Mouse (Mus musculus) MEL (cell line): ENCODE measurements around the gene Arhgap45. TPM values are rescaled to one million over a fixed set of nuclear protein-coding genes. Genes with fewer than 3 reads are reported as not detected.
A peak's percentile ranks its signal among the peaks of the same experiment; 100 is the strongest.

Source experiments
- DNase-seq: peaks from one replicate; pipeline ENCODE4 v3.0.0; 2011; ENCODE audit warnings: low read depth, low spot score
- H3K27ac ChIP-seq: 2 replicates; pipeline ENCODE4 v1.5.1; 2012; ENCODE audit warnings: low read depth, mild to moderate bottlenecking, control low read depth, low read length, moderate library complexity; ENCODE audit not compliant: control insufficient read depth
- H3K27me3 ChIP-seq, 2 experiments: fragments of 150-350 bp in 1 of 2; sonication (generic) in 1 of 2; 2 replicates each; pipeline ENCODE4 v1.6.1; 2012; ENCODE audit warnings: low read length in 2 of 2, mild to moderate bottlenecking in 2 of 2, improper control_type of control experiment in 1 of 2, moderate library complexity in 1 of 2; ENCODE audit not compliant: insufficient read depth in 2 of 2, control insufficient read depth in 1 of 2
- H3K36me3 ChIP-seq, 2 experiments: 2 replicates each; pipeline ENCODE4 v1.6.1; 2012 to 2014; ENCODE audit warnings: low read length in 2 of 2, improper control_type of control experiment in 1 of 2, inconsistent platforms in 1 of 2, mild to moderate bottlenecking in 1 of 2; ENCODE audit not compliant: insufficient read depth in 2 of 2, control insufficient read depth in 1 of 2
- H3K4me1 ChIP-seq, 2 experiments: fragments of 150-350 bp in 1 of 2; sonication (generic) in 1 of 2; 2 replicates each; pipeline ENCODE4 v1.6.1; 2012; ENCODE audit warnings: low read length in 2 of 2, improper control_type of control experiment in 1 of 2, mild to moderate bottlenecking in 1 of 2; ENCODE audit not compliant: insufficient read depth in 2 of 2, control insufficient read depth in 1 of 2
- H3K4me3 ChIP-seq, 2 experiments: fragments of 150-350 bp in 1 of 2; sonication (generic) in 1 of 2; 2 replicates each; pipeline ENCODE4 v1.5.1; 2012; ENCODE audit warnings: low read depth in 2 of 2, low read length in 2 of 2, mild to moderate bottlenecking in 2 of 2, moderate library complexity in 2 of 2, control low read depth in 1 of 2, improper control_type of control experiment in 1 of 2; ENCODE audit not compliant: control insufficient read depth in 1 of 2, insufficient read depth in 1 of 2
- H3K79me2 ChIP-seq: 2 replicates; pipeline ENCODE4 v1.6.1; 2012; ENCODE audit warnings: mild to moderate bottlenecking, low read length, moderate library complexity; ENCODE audit not compliant: control insufficient read depth, poor library complexity, insufficient read depth
- H3K9ac ChIP-seq: 2 replicates; pipeline ENCODE4 v1.6.1; 2012; ENCODE audit warnings: low read depth, mild to moderate bottlenecking, control low read depth, low read length, moderate library complexity; ENCODE audit not compliant: control insufficient read depth, poor library complexity, severe bottlenecking
- H3K9me3 ChIP-seq: fragments of 150-350 bp; sonication (generic); replicated peaks from 2 replicates; pipeline ENCODE4 v1.6.1; 2012; ENCODE audit warnings: mild to moderate bottlenecking, low read length, improper control_type of control experiment, moderate library complexity; ENCODE audit not compliant: insufficient read depth
- BHLHE40 ChIP-seq: IDR thresholded peaks from 2 replicates; pipeline ENCODE4 v1.6.1; 2012; ENCODE audit warnings: low read depth, mild to moderate bottlenecking, inconsistent platforms, low read length, improper control_type of control experiment, borderline replicate concordance
- CHD2 ChIP-seq: IDR thresholded peaks from 2 replicates; pipeline ENCODE4 v1.6.1; 2011; ENCODE audit warnings: low read length, improper control_type of control experiment
- ETS1 ChIP-seq: IDR thresholded peaks from 2 replicates; pipeline ENCODE4 v1.6.1; 2012; ENCODE audit warnings: low read depth, mild to moderate bottlenecking, inconsistent platforms, low read length, improper control_type of control experiment, moderate library complexity
- GATA1 ChIP-seq: IDR thresholded peaks from 2 replicates; pipeline ENCODE4 v1.6.1; 2011; ENCODE audit warnings: low read depth, low read length, improper control_type of control experiment
- HCFC1 ChIP-seq: IDR thresholded peaks from 2 replicates; pipeline ENCODE4 v1.6.1; 2012; ENCODE audit warnings: low read depth, mild to moderate bottlenecking, inconsistent platforms, low read length, improper control_type of control experiment, moderate library complexity
- KAT2A ChIP-seq: conservative IDR thresholded peaks from 2 replicates; pipeline ENCODE4 v1.6.1; 2012; ENCODE audit warnings: low read depth, low read length, improper control_type of control experiment, inconsistent platforms
- MAX ChIP-seq: IDR thresholded peaks from 2 replicates; pipeline ENCODE4 v1.6.1; 2011; ENCODE audit warnings: low read length, improper control_type of control experiment
- MAZ ChIP-seq: IDR thresholded peaks from 2 replicates; pipeline ENCODE4 v1.6.1; 2012; ENCODE audit warnings: low read depth, mild to moderate bottlenecking, inconsistent platforms, low read length, improper control_type of control experiment
- MEF2A ChIP-seq: IDR thresholded peaks from 2 replicates; pipeline ENCODE4 v1.6.1; 2014; ENCODE audit warnings: low read depth, mild to moderate bottlenecking, inconsistent platforms, low read length, improper control_type of control experiment; ENCODE audit not compliant: poor library complexity, insufficient replicate concordance, severe bottlenecking; ENCODE audit errors: extremely low read depth
- MXI1 ChIP-seq: IDR thresholded peaks from 2 replicates; pipeline ENCODE4 v1.6.1; 2011; ENCODE audit warnings: mild to moderate bottlenecking, low read depth, low read length, improper control_type of control experiment
- MYB ChIP-seq: IDR thresholded peaks from 2 replicates; pipeline ENCODE4 v1.6.1; 2011; ENCODE audit warnings: mild to moderate bottlenecking, low read depth, low read length, improper control_type of control experiment
- MYC ChIP-seq: IDR thresholded peaks from 2 replicates; pipeline ENCODE4 v1.6.1; 2011; ENCODE audit warnings: low read depth, mild to moderate bottlenecking, low read length, improper control_type of control experiment, moderate library complexity
- NELFE ChIP-seq: IDR thresholded peaks from 2 replicates; pipeline ENCODE4 v1.6.1; 2011; ENCODE audit warnings: low read depth, low read length, improper control_type of control experiment
- POLR2AphosphoS2 ChIP-seq: IDR thresholded peaks from 2 replicates; pipeline ENCODE4 v1.6.1; 2011; ENCODE audit warnings: low read length, improper control_type of control experiment
- POLR2AphosphoS5 ChIP-seq: IDR thresholded peaks from 2 replicates; pipeline ENCODE4 v1.6.1; 2012; ENCODE audit warnings: low read depth, borderline replicate concordance, mild to moderate bottlenecking, inconsistent platforms, low read length, moderate library complexity, mixed read lengths
- RAD21 ChIP-seq: IDR thresholded peaks from 2 replicates; pipeline ENCODE4 v1.6.1; 2011; ENCODE audit warnings: mild to moderate bottlenecking, low read depth, low read length, improper control_type of control experiment
- RCOR1 ChIP-seq: IDR thresholded peaks from 2 replicates; pipeline ENCODE4 v1.6.1; 2012; ENCODE audit warnings: low read depth, mild to moderate bottlenecking, inconsistent platforms, low read length, improper control_type of control experiment
- SIN3A ChIP-seq: IDR thresholded peaks from 2 replicates; pipeline ENCODE4 v1.6.1; 2012; ENCODE audit warnings: low read length, improper control_type of control experiment, inconsistent platforms
- SMC3 ChIP-seq: IDR thresholded peaks from 2 replicates; pipeline ENCODE4 v1.6.1; 2011; ENCODE audit warnings: low read depth, low read length, improper control_type of control experiment
- TAL1 ChIP-seq: IDR thresholded peaks from 2 replicates; pipeline ENCODE4 v1.6.1; 2012; ENCODE audit warnings: mild to moderate bottlenecking, inconsistent platforms, low read length, moderate library complexity, mixed read lengths
- TCF12 ChIP-seq: IDR thresholded peaks from 2 replicates; pipeline ENCODE4 v1.6.1; 2014; ENCODE audit warnings: low read depth, mild to moderate bottlenecking, inconsistent platforms, low read length, improper control_type of control experiment, moderate library complexity
- UBTF ChIP-seq: IDR thresholded peaks from 2 replicates; pipeline ENCODE4 v1.6.1; 2012; ENCODE audit warnings: low read depth, mild to moderate bottlenecking, inconsistent platforms, low read length, improper control_type of control experiment, moderate library complexity, borderline replicate concordance; ENCODE audit not compliant: insufficient read depth
- ZC3H11A ChIP-seq: IDR thresholded peaks from 2 replicates; pipeline ENCODE4 v1.6.1; 2012; ENCODE audit warnings: low read depth, mild to moderate bottlenecking, inconsistent platforms, low read length, improper control_type of control experiment
- ZMIZ1 ChIP-seq: IDR thresholded peaks from 2 replicates; pipeline ENCODE4 v1.6.1; 2012; ENCODE audit warnings: low read depth, mild to moderate bottlenecking, inconsistent platforms, low read length, improper control_type of control experiment, moderate library complexity
- polyA plus RNA-seq, 2 experiments: library from polyadenylated mRNA; stranded (reverse) in 1 of 2; unstranded in 1 of 2; fragments of >175 nt in 1 of 2; fragments of >200 nt in 1 of 2; gene quantifications; 2 replicates each; pipeline versions ENCODE4 v1.2.1 to v1.2.4; 2012; ENCODE audit warnings: low replicate concordance in 2 of 2, low read depth in 1 of 2; ENCODE audit not compliant: insufficient read length in 2 of 2, insufficient read depth in 1 of 2, missing spikeins in 1 of 2
- total RNA-seq: library from RNA; depleted of rRNA; stranded (reverse); fragments of 300-350 nt; gene quantifications from 2 replicates; pipeline ENCODE4 v1.2.3, GENCODE M21; 2012

Gene Arhgap45
- total and polyA plus RNA-seq, 3 experiments: 26.2 to 53.6 TPM; not detected in 1

- TF ChIP-seq POLR2AphosphoS5 (0 out of 2 replicates have a peak, but pooled peaks have one; percentile 25), ZMIZ1 (no peak), SMC3 (peak; percentile 83), ZC3H11A (peak; percentile 59), CHD2 (no peak), SIN3A (peak; percentile 74), HCFC1 (peak; percentile 53; the same call in 1 of the 2 replicates), MYB (no peak), GATA1 (peak; percentile 56)
These were observed 32.1 kb upstream of the Arhgap45 start, which contains the start of gene Tmem259 (continued) for GRCm38 (mm10) chr10:79984195-79984816.

GRCm38 (mm10) chr10:79984871-79985270, 31.6 kb upstream of the Arhgap45 start:
- peak; percentile 99 for DNase-seq
- Histone ChIP-seq H3K9ac (peak overlapping the region; percentile 79), H3K36me3 (peaks cover 0 to 5% of the 10 kb centered on the region in 2 experiments; a peak in 2 of 4 replicates), H3K4me1 (peaks cover 0 to 16% of the 10 kb centered on the region in 2 experiments; a peak in 2 of 4 replicates), H3K9me3 (no peaks in the 10 kb centered on the region), H3K27me3 (no peaks in the 10 kb centered on the region), H3K4me3 (peak overlapping the region; percentile 78 to 83), H3K27ac (peak overlapping the region; percentile 88), H3K79me2 (peaks cover 28% of the 10 kb centered on the region)
- TF ChIP-seq HCFC1 (peak; percentile 47; the same call in 1 of the 2 replicates), TCF12 (0 out of 2 replicates have a peak, but pooled peaks have one; percentile 4), NELFE (no peak), MAZ (0 out of 2 replicates have a peak, but pooled peaks have one; percentile 28), UBTF (no peak), GATA1 (no peak), MAX (peak; percentile 62; the same call in 1 of the 2 replicates), ZC3H11A (0 out of 2 replicates have a peak, but pooled peaks have one; percentile 17)

- Histone ChIP-seq H3K27ac (peak overlapping the region; percentile 88), H3K27me3 (no peaks in the 10 kb centered on the region), H3K79me2 (peaks cover 25% of the 10 kb centered on the region), H3K9ac (peak overlapping the region; percentile 79), H3K4me1 (peaks cover 0 to 16% of the 10 kb centered on the region in 2 experiments; a peak in 2 of 4 replicates), H3K36me3 (peaks cover 0 to 5% of the 10 kb centered on the region in 2 experiments; a peak in 2 of 4 replicates), H3K9me3 (no peaks in the 10 kb centered on the region), H3K4me3 (peak overlapping the region; percentile 62 to 78)
- DNase-seq: peak; percentile 92
- TF ChIP-seq MXI1 (peak; percentile 60; the same call in 1 of the 2 replicates), BHLHE40 (no peak), RAD21 (no peak), MEF2A (no peak), POLR2AphosphoS2 (no peak), KAT2A (no peak), UBTF (no peak), MYC (peak; percentile 72; the same call in 1 of the 2 replicates), RCOR1 (0 out of 2 replicates have a peak, but pooled peaks have one; percentile 25), ETS1 (peak; percentile 54), ZC3H11A (no peak), TAL1 (0 out of 2 replicates have a peak, but pooled peaks have one; percentile 15), MAZ (no peak; the same call in 1 of the 2 replicates), TCF12 (no peak)
These were observed 30.9 kb upstream of the Arhgap45 start for GRCm38 (mm10) chr10:79985334-79986231.
